Mouse (Mus musculus) liver, embryonic 13.5 days (tissue): ENCODE data around the gene H2afv. TPM values are rescaled to one million over a fixed set of nuclear protein-coding genes. Genes with fewer than 3 reads are reported as not detected.

ENCODE experiments used
- ATAC-seq: fragments of 200-750 bp; cut with Nextera tagmentation; 2 replicates; pipeline ENCODE4 v1.8.0; 2017; ENCODE audit warnings: low read depth, mild to moderate bottlenecking, moderate number of reproducible peaks, moderate library complexity
- DNase-seq: peaks from one replicate; pipeline ENCODE4 v3.0.0; 2022
- H3K27ac ChIP-seq: fragments of 300-500 bp; sonication (generic); 2 replicates; pipeline ENCODE4 v1.5.1; 2015; ENCODE audit warnings: moderate library complexity, mild to moderate bottlenecking, inconsistent platforms
- H3K27me3 ChIP-seq: fragments of 300-500 bp; sonication (generic); 2 replicates; pipeline ENCODE4 v1.6.1; 2015; ENCODE audit warnings: mild to moderate bottlenecking, inconsistent platforms
- H3K36me3 ChIP-seq: fragments of 300-500 bp; sonication (generic); 2 replicates; pipeline ENCODE4 v1.6.1; 2015; ENCODE audit warnings: mild to moderate bottlenecking, inconsistent platforms
- H3K4me1 ChIP-seq: fragments of 300-500 bp; sonication (generic); replicated peaks from 2 replicates; pipeline ENCODE4 v1.6.1; 2015; ENCODE audit warnings: inconsistent platforms
- H3K4me2 ChIP-seq: fragments of 300-500 bp; sonication (generic); 2 replicates; pipeline ENCODE4 v1.6.1; 2015; ENCODE audit warnings: inconsistent platforms, mild to moderate bottlenecking, moderate library complexity
- H3K4me3 ChIP-seq: fragments of 300-500 bp; sonication (generic); replicated peaks from 2 replicates; pipeline ENCODE4 v1.5.1; 2015; ENCODE audit warnings: mild to moderate bottlenecking, inconsistent platforms
- H3K9ac ChIP-seq: fragments of 300-500 bp; sonication (generic); 2 replicates; pipeline ENCODE4 v1.6.1; 2015; ENCODE audit warnings: mild to moderate bottlenecking, inconsistent platforms
- H3K9me3 ChIP-seq: fragments of 300-500 bp; sonication (generic); replicated peaks from 2 replicates; pipeline ENCODE4 v1.6.1; 2016; ENCODE audit warnings: inconsistent platforms
- WGBS: fragments of 180-500 bp; shearing (Covaris S2); methylation state at CpG from one replicate; pipeline ENCODE4 v1.1.7; 2015; ENCODE audit not compliant: insufficient replicate concordance; 5-methylcytosine and 5-hydroxymethylcytosine counted together
- polyA plus RNA-seq: library from polyadenylated mRNA; unstranded; fragments of >200 nt; fragmentation: Nextera tagmentation; extraction: Ambion mirVana; gene quantifications from 2 replicates; pipeline ENCODE4 v1.2.1, GENCODE M21; 2015

Gene H2afv
- polyA plus RNA-seq, 1 experiment from 2014 or later: 112 TPM

GRCm38 (mm10) chr11:6402515-6403510 is 41.4 kb downstream of the H2afv start:
- H3K9ac ChIP-seq: no peak overlapping the region
- no peak overlapping the region for H3K27ac ChIP-seq
- WGBS: 80% methylated on average over 19 of the region's 19 CpGs
- H3K9me3 ChIP-seq: no peaks in the 10 kb centered on the region
- H3K4me2 ChIP-seq: no peak overlapping the region
- peak; percentile 37 for ATAC-seq
- H3K4me3 ChIP-seq: no peak overlapping the region
- peaks cover 17% of the 10 kb centered on the region for H3K4me1 ChIP-seq
- H3K27me3 ChIP-seq: no peaks in the 10 kb centered on the region
- H3K36me3 ChIP-seq: peaks cover 80% of the 10 kb centered on the region
- DNase-seq: peak; percentile 62

- 78% methylated on average over 10 of the region's 10 CpGs for WGBS
- DNase-seq (no peak), ATAC-seq (no peak)
- H3K9me3 ChIP-seq: no peaks in the 10 kb centered on the region
- no peaks in the 10 kb centered on the region; the same call in 1 of the 2 replicates for H3K4me1 ChIP-seq
- H3K27me3 ChIP-seq: no peaks in the 10 kb centered on the region
- no peak overlapping the region for H3K4me2 ChIP-seq
- peaks cover 88% of the 10 kb centered on the region for H3K36me3 ChIP-seq
- no peak overlapping the region for H3K9ac ChIP-seq
- H3K27ac ChIP-seq: no peak overlapping the region
- H3K4me3 ChIP-seq: no peak overlapping the region
Measured at GRCm38 (mm10) chr11:6398141-6398540, 46.1 kb downstream of the H2afv start.

- H3K9me3 ChIP-seq: no peaks in the 10 kb centered on the region
- H3K27ac ChIP-seq: no peak overlapping the region
- DNase-seq: no peak
- peaks cover 23% of the 10 kb centered on the region for H3K4me1 ChIP-seq
- ATAC-seq: no peak
- H3K4me3 ChIP-seq: no peak overlapping the region
- no peak overlapping the region for H3K9ac ChIP-seq
- 75% methylated on average over 5 of the region's 5 CpGs for WGBS
- H3K4me2 ChIP-seq: no peak overlapping the region
- peaks cover 74% of the 10 kb centered on the region for H3K36me3 ChIP-seq
- H3K27me3 ChIP-seq: no peaks in the 10 kb centered on the region
Measured at GRCm38 (mm10) chr11:6395565-6395964, 48.7 kb downstream of the H2afv start.

GRCm38 (mm10) chr11:6393866-6394265 is 50.4 kb downstream of the H2afv start:
- no peak for DNase-seq
- H3K27ac ChIP-seq: no peak overlapping the region
- no peak overlapping the region for H3K4me2 ChIP-seq
- 46% methylated on average over 1 of the region's 1 CpGs for WGBS
- ATAC-seq: no peak
- H3K4me1 ChIP-seq: peaks cover 34% of the 10 kb centered on the region
- H3K36me3 ChIP-seq: peaks cover 59% of the 10 kb centered on the region
- no peak overlapping the region for H3K4me3 ChIP-seq
- no peaks in the 10 kb centered on the region for H3K9me3 ChIP-seq
- H3K27me3 ChIP-seq: no peaks in the 10 kb centered on the region
- H3K9ac ChIP-seq: no peak overlapping the region

- peaks cover 48% of the 10 kb centered on the region for H3K36me3 ChIP-seq
- peaks cover 37% of the 10 kb centered on the region for H3K4me1 ChIP-seq
- no peaks in the 10 kb centered on the region for H3K27me3 ChIP-seq
- no peak overlapping the region for H3K9ac ChIP-seq
- no peak overlapping the region for H3K4me3 ChIP-seq
- no peak overlapping the region for H3K27ac ChIP-seq
- no peak for DNase-seq
- H3K4me2 ChIP-seq: no peak overlapping the region
- WGBS: 33% methylated on average over 6 of the region's 6 CpGs
- no peak for ATAC-seq
- no peaks in the 10 kb centered on the region for H3K9me3 ChIP-seq
Measured at GRCm38 (mm10) chr11:6392857-6393256, 51.4 kb downstream of the H2afv start.

DNA sequence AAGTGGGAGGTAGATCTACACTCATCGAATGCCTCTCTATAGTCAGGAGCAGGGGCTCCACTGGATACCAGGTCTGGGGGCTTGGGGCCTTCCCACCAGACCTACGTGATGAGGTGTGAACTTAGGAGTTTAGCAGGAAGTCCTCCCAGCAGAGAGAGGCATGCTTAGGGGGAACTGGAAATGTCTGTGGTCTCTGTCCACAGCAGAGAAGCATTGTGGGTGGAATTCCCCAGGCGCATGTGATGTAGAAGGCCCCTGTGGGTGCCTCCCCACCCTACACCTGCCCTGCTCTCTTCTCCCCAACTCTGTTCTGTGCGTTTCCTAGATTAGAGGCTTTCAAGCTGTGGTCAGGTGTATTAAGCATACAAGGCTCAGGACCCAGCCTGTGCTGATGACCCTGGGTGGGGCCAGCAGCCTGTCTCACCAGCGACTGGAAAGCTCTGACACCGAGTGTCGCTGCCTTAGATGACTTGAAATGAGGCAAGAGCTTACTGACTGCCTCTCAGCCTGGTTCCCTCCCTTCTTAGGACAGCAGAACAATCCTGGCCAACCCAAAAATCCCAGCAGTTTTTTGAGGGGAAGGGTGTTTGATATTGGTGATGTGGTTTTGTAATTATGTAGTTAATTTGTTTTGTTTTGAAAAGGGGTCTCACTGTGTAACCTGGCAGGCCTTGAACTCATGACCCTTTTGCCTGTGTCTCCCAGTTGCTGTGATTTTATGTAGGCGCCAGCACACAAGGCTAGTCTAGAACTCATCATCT is 52.5 kb downstream of the H2afv start:
- H3K36me3 ChIP-seq: peaks cover 37% of the 10 kb centered on the region
- 62% methylated on average over 8 of the region's 8 CpGs for WGBS
- peak overlapping the region; percentile 39; the same call in 1 of the 2 replicates for H3K9ac ChIP-seq
- H3K27me3 ChIP-seq: no peaks in the 10 kb centered on the region
- H3K27ac ChIP-seq: no peak overlapping the region
- ATAC-seq (no peak), DNase-seq (no peak)
- no peaks in the 10 kb centered on the region for H3K9me3 ChIP-seq
- H3K4me2 ChIP-seq: no peak overlapping the region
- peaks cover 37% of the 10 kb centered on the region for H3K4me1 ChIP-seq
- H3K4me3 ChIP-seq: no peak overlapping the region

DNA sequence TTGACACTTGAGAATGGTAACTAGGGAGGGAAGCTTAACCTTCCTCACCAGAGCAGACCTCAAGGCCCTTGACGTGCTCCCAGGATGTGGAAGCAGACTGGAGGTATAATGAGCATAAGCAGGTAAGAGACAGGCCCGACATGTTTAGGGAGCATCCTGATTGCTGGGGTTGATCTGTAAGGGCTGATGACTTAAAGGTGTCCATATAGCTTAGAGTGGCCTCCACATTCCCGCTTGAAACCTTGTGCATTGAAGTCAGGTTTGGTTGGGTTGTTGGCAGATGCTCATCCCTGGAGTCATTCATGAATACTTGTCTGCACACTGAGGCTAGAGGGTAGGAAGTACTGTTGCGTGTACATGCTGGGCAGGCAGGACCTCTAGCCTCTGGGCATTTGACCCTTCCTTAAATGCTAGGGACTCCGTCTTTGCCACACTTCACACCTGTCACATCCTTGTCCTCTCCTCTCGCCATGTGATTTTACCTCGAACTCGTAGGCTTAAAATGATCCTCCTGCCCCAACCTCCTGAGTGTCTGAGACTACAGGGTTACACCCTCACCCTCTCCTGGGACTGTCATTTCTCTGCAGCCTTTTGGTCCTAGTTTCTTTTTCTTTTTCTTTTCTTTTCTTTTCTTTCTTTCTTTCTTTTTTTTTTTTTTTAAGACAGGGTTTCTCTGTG is 53.7 kb downstream of the H2afv start:
- DNase-seq: no peak
- peak overlapping the region; percentile 7; the same call in 1 of the 2 replicates for H3K27ac ChIP-seq
- H3K9ac ChIP-seq: peak overlapping the region; percentile 94
- peak overlapping the region; percentile 91 for H3K4me2 ChIP-seq
- H3K36me3 ChIP-seq: peaks cover 25% of the 10 kb centered on the region
- no peak for ATAC-seq
- no peaks in the 10 kb centered on the region for H3K9me3 ChIP-seq
- peak overlapping the region; percentile 92 for H3K4me3 ChIP-seq
- 78% methylated on average over 8 of the region's 8 CpGs for WGBS
- no peaks in the 10 kb centered on the region for H3K27me3 ChIP-seq
- peaks cover 37% of the 10 kb centered on the region for H3K4me1 ChIP-seq

DNA sequence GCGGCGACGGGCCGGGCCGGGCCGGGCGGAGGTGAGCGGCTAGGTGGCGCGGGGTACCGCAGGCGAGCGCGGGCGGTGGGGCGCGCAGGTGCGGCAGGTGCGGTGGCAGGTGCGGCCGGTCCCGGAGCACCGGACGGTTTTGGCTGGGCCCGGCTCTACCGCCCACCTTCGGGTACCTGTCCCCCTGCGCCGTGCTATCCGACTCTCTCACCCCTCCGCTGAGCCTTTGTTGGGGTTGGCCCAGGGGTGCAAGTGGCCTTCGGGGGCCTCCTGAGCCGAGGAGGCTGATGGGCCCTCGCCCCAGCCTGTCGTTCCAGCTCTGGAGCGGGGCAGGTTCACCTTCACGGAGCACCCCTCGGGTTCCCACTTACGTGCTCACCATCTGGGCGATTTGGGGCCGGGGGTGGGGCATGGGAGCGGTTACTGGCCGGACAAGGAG is 54.7 kb downstream of the H2afv start:
- H3K36me3 ChIP-seq: peaks cover 15% of the 10 kb centered on the region
- peak overlapping the region; percentile 91 for H3K4me2 ChIP-seq
- no peaks in the 10 kb centered on the region for H3K9me3 ChIP-seq
- peak overlapping the region; percentile 66 for H3K27ac ChIP-seq
- ATAC-seq (peak; percentile 7; the same call in 1 of the 2 replicates), DNase-seq (no peak)
- under 1% methylated on average over 18 of the region's 43 CpGs for WGBS
- H3K4me1 ChIP-seq: peaks cover 37% of the 10 kb centered on the region
- H3K9ac ChIP-seq: peak overlapping the region; percentile 94
- no peaks in the 10 kb centered on the region for H3K27me3 ChIP-seq
- H3K4me3 ChIP-seq: peak overlapping the region; percentile 92

DNA sequence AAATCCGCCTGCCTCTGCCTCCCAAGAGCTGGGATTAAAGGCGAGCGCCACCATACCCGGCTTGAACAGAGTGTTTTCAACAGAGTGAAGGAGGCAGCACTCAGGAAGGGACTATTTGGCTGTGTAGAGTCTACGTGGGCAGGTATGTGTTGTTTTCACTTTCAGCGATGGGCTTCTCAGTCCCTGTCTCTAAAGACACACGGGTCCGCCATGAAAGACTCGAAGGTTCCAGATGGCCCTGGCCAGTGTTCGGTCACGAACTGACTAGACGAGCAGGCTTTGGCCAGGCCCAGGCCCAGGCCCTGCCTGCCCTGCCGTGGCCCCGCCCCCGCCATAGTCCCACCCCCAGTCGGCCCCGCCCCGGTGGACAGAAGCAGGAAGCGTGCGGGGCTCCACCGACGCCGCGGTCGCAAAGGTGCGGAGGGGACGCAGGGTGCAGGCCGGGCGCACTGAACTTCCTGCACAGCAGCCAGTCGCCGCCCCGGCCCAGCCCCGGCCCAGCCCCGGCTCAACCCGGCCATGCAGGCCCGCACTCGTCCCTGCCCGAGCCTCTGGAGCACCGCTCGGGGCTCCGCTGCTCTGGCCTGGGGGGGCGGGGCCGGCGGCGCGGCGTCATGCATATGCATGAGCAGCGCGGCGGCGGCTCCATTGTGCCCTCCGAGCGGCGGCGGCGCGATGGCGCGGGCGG is 55.4 kb downstream of the H2afv start, which contains the start of gene Zmiz2:
Gene Zmiz2 (plus strand): TSS at position 349 of the 688 bp plus-strand sequence.
- Histone ChIP-seq H3K27me3 (no peaks in the 10 kb centered on the region), H3K4me1 (peaks cover 37% of the 10 kb centered on the region), H3K4me3 (peak within 1 kb of the TSS; percentile 92), H3K27ac (peak within 1 kb of the TSS; percentile 87), H3K9ac (peak within 1 kb of the TSS; percentile 94), H3K9me3 (no peaks in the 10 kb centered on the region), H3K36me3 (peaks cover 12% of the 10 kb centered on the region), H3K4me2 (peak within 1 kb of the TSS; percentile 91)
- DNase-seq (peak; percentile 89), ATAC-seq (peak; percentile 98)
- 5% methylated on average over 50 of the region's 60 CpGs for WGBS

DNA sequence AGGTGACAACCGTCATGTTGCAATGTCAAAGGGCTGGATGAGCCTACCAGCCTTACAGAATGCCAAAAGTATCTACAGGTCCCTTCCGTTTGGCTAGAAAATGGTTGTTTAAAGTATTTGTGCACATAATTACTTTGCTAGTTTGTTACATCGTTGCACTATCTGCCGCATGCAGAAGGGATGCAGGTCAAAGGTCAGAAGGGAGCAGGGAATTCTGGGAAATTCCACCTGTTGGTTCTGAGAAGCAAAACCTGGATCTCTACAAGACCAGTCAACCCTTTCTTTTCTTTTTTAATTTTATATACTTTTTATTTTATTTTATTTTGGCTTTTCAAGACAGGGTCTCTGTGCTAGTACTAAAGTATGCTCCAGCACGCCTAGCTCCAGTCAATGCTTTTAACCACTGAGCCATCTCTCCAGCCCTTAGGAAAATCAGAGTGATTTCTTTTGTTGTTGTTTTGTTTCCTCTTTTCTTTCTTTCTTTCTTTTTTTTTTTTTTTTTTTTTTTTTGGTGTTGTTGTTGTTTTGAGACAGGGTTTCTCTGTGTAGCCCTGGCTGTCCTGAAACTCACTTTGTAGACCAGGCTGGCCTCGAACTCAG is 56.0 kb downstream of the H2afv start:
- Histone ChIP-seq H3K27ac (peak overlapping the region; percentile 87), H3K4me1 (peaks cover 37% of the 10 kb centered on the region), H3K9ac (peak overlapping the region; percentile 94; the same call in 1 of the 2 replicates), H3K4me3 (peak overlapping the region; percentile 92), H3K27me3 (no peaks in the 10 kb centered on the region), H3K36me3 (peaks cover 12% of the 10 kb centered on the region), H3K9me3 (no peaks in the 10 kb centered on the region), H3K4me2 (peak overlapping the region; percentile 91)
- ATAC-seq (no peak), DNase-seq (no peak)
- WGBS: 75% methylated on average over 6 of the region's 6 CpGs
